Mouse (Mus musculus): ENCODE measurements around the gene Scrt2.
"Not testable (repeated sequence)": the region's sequence is repeated elsewhere in the genome, so short reads cannot be mapped to it uniquely, and the experiment has no call there.

Gene Scrt2

DNA sequence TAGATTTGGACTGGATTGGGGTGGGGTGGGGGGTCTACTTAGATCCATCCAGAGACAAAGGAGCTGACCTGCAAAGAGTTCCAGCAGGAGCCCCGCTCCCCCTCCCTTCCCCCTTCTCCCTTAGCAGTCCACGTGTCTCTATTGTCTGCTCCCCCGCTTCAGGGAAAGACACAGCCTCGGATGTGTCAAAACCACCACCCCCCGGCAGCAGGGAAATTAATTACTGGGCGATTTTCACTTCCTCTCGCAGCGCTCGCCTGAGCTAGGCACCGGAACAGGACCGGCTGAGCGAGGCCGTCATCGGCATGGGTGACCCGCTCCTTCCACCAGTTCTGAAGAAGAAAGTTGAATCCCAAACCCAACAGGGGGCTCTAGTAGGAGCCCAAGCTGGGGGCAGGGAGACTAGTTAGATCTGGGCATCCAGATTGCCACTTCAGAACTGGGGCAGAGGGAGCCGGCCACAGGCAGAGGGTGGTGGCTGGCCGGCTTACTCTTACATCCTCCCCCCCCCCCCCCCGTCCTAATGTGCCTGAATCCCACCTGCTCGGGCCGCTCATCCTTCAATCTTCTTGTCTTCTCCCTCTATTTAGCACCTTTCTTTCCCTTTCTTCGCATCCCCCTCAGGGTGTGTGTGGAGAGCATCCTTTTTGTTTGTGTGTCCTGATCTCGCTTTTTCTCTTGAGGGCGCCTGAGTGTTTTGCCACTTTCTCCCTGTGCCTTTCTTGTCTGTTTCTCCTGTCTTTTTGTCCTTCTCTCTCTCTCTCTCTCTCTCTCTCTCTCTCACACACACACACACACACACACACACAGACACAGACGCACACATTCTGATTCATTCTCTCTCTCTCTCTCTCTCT, at the start of gene Scrt2:
Gene Scrt2, plus strand, starts transcription at position 845 of the 857 bp plus-strand sequence.
- DNase-seq (ENCODE audit: low read depth), result no peak

DNA sequence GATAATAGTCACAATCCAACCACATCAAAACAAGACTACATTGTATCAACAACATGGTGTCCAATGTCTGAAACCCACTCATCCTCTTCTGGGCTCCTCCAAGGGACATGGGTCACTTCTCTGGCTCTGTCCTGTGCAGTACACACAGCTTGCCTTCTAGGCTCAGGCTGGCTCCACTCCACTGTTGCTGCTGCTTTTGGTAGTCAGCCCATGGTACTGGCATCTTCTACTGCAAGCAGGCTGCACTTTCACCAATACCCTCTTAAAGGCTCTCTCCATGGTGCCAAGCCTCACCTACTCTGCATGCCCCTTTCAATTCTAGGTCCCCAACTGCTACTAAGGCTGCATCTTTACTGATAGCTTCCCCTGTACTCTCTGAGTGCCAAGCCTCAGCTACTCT, 41.2 kb upstream of the Scrt2 start:
- no peak for DNase-seq (ENCODE audit: low read depth)

DNA sequence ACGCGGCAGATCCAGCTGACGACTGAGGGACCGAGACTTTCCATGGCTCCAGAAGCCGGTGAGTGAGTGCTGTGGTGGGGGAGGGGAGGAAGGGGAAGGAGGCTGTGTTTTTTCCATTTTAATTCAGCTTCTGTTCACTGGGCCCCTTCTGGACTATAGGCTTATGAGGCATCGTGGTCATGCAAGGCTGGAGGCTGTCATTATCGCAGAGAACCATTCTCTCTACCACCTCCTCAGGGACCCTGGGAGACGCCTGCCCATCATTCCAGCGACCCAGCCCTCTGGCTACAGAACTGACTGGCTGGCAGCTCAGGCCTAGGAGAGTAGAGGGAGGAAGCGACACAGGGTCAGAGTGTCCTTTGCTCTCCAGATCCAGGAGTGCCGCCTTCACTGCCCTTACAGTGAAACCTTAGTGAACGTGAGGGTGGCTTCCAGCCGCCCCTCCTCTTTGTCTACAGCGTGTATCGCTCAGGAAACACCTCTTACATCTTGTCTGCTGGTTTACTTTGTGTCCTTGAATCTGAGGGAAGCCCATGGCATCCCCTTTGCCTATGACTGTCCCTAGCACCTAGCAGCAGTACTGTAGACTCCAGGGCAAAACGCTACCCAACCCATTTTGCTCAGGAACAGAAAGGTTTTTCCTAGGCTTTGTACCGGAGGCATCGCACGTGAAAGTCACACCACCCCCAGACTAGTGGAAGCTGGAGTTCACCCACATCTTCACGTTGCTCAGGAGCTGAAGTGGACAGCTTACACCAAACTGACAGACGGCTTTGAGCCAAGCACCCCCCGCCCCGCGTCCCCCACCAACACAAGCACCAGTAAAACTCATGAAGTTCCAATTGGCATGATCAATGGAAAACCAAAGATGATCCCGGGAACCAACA, 34.0 kb upstream of the Scrt2 start:
- DNase-seq (ENCODE audit: low read depth), result no peak

DNA sequence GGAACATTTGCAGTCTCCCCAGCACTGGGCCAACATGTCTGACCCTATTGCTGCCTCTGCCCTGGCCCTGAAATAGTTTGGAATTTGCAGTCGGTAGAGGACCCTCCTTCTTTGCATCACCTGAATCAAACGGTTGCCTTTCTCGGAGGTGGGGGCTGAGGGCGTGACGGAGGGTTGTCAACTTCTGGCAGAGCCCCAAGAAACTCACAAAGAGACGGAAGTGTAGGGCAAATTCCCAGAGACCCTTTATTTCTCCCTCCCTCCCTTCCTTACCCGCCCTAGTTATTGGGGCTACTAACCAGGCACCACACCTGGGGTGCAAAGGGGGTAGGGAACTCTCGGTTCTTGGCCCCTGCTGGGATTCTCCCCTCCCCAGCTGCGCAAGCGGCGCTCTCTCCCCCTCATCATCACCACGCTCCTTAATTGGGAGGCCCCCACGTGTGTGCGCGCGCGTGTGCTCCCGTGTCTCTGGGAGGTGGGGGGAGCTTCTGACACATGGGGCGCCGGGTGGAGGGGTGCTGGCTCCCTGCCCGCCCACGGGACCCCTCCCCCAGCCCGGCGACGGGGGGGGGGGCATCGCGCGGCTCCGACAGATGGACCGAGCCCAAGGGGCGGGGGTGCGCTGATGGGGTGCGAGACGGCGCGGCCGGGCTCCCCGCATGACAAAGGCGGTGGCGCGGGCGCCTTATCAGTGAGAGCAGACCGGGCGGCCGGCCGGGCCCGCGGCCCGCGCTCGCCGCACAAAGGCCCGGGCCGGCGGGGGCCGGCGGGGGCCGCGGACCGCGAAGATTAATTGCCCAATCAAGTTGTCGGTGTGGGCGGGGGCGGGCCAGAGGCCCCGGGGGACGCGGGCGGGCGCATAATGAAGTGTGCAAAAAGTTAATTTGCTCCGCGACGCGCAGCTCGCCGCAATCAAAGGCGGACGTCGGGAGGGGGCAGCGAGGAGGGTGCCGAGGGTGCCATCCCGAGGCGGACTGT, 33.0 kb upstream of the Scrt2 start:
- DNase-seq (ENCODE audit: low read depth), result no peak

DNA sequence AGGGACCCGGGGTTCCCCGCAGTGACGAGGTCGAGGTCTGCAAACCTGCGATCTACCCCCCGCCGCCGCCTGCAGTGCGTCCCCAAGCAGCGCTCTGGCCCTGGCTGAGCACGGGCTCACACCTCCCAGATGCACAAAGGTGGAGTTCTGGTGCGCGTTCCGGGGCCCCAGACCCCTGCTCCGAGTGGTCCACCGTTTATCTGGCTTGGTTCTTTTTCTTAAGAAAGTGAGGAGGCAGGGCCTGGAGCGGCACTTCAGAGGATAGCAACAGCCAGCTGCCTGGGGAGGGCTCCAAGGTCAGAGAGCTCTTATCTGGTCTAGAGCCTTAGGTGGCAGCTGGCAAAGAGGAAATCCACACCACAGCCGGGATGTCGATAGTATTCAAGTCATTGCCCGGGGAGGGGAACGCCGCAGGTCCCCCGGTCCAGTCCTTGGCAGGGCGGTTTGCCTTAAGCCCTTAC, 32.3 kb upstream of the Scrt2 start:
- DNase-seq (ENCODE audit: low read depth), result no peak

DNA sequence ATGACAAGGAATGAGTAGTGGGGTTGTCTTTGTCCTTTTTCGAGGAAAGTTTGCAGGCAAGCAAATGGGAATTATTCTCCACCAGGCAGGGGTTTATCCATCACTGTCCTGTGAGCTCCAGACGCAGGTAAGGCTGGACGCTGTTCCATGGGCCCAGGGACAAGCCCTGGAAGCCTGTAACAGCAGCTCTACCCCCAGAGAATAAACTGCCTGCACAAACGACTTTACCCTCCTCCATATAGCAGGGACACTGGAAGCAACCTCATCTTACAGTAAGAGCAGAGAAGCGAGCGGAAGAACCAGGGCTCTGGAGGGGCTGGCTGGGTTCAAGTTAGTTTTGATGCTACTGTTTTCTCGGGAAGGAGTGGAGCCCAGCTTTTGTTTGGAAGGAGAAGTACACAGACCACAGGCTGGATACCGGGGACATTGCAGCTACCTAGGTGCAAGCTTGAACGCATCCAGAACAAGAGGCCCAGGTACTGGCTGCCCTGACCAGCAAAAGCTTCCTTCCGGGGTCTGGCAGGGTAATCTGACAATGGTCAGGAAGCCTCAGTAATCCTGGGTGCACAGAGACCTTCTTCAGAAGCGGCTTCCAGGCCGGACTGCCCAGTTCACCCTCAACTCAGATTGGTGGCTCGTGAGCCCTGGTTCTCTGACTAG, 31.6 kb upstream of the Scrt2 start:
- DNase-seq (ENCODE audit: low read depth), result no peak

DNA sequence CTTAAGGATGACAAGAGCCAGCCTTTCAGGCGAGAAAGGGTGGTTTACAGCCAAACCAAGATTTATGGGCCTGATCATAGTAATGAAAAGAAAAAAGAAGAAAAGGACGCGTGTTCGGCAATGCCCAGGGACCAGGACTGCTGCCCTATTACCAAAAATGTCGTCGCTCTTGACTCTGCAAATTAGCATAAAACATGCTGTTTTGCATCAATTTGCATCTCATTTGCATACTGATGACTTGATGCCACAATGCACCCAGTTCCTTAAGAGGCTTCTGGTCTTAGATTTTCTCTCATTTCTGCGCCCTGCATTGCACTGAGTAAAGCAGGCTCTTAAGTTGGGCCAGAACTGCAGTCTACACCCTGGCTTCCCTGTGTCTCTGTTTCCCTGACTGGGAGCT, 31.0 kb upstream of the Scrt2 start:
- DNase-seq (ENCODE audit: low read depth), result no peak

DNA sequence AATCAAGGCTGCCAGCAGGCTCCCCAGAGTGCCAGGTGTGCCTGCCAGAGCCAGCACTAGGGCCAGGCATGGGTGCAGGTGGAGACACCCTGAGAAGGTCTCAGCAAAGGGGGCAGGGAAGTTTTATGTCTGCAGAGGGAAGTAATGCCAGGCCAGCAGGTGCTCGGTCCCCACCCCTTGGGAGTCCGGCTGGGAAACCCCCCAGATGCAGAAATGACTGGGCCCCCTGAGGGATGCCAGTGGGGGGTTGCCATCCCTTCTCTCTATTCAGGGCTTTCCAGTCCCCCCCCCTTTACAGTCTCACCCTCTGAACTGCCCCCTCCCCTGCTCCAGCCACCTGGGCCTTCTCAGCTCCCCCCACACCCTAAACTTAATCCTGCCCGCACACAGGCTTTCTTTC, 29.3 kb upstream of the Scrt2 start:
- DNase-seq (ENCODE audit: low read depth), result no peak

DNA sequence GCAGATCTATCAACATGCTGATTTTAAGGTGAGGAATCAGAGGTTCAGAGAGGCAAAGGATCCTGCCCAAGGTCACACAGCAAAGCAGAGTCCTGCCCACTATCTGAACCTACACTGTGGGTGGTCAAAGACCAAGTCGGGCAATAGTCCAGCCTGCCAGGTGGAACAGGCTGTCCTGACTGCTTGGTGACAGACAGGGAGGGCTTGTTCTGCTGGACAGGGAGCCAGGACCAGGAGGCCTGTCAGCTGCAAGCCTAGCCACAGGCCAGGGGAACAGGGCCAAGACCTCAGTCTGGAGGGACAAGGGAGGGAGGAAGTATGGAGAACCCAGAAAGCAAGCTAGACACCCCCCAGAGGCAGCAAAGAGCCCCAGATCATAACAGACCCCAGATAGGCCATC, 25.9 kb upstream of the Scrt2 start:
- no peak for DNase-seq (ENCODE audit: low read depth)

DNA sequence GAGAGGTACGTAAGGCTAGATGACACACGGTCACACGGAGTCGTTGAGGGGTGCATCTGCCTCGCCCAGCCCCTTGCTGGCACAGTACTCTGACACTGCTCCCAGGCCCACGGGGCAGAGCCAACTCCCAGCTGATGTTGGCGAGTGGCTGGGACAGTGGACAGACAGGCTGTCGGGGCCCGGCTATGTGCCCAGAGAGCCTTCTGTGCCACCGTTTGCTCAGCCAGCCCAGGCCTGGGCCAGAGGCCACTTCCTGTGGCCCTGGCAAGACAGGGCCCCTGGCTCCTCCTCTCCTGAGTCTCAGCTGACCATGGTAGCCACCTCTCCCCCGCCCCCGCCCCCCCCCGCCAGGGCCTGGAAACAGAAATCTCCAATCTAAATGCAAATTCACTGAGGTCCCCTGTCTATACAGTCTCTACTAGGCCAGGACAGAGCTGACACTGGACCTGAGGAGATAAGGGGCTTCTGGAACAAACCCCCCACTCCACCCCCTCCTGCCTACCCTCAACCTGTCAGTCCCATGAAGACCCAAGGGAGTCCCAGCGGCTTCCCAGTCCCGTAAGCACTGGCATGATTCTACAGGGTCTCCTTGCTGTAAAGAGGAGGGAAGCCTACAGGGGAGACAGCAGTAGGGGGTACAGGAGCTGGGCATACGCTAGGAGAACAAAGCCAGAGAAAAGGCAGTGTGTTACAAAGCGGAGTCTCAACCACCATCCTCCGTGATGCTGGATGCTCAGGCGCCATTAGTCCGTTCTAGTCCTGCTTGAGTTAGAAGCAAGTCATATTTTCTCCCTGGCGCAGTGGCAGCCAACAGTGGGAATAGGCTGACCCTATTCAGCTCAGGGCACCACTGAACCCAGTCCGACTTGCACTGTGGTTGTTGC, 24.7 kb upstream of the Scrt2 start:
- DNase-seq (ENCODE audit: low read depth), result no peak

DNA sequence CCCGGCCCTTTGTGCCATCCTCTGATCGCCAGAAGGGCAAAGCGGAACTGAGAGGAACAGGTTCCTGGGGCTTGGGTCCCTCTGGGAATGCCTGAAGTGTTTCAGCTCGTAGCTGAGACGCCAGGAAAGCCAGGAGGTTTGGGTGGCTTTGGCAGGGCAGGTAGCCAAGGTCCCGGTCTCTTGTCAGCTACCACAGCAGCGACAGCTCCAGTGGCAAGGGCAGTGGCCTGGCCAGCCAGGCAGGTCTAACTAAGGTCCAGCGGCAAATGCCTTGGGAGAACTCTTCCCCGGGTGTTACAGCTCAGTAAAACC, 24.1 kb upstream of the Scrt2 start:
- DNase-seq (ENCODE audit: low read depth), result no peak

DNA sequence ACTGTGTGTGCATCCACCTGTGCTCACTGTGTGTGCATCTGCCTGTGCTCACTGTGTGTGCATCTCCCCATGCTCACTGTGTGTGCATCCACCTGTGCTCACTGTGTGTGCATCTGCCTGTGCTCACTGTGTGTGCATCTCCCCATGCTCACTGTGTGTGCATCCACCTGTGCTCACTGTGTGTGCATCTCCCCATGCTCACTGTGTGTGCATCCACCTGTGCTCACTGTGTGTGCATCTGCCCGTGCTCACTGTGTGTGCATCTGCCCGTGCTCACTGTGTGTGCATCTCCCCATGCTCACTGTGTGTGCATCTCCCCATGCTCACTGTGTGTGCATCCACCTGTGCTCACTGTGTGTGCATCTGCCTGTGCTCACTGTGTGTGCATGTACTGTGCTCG, 18.5 kb upstream of the Scrt2 start:
- not testable (repeated sequence) for DNase-seq (ENCODE audit: low read depth)

DNA sequence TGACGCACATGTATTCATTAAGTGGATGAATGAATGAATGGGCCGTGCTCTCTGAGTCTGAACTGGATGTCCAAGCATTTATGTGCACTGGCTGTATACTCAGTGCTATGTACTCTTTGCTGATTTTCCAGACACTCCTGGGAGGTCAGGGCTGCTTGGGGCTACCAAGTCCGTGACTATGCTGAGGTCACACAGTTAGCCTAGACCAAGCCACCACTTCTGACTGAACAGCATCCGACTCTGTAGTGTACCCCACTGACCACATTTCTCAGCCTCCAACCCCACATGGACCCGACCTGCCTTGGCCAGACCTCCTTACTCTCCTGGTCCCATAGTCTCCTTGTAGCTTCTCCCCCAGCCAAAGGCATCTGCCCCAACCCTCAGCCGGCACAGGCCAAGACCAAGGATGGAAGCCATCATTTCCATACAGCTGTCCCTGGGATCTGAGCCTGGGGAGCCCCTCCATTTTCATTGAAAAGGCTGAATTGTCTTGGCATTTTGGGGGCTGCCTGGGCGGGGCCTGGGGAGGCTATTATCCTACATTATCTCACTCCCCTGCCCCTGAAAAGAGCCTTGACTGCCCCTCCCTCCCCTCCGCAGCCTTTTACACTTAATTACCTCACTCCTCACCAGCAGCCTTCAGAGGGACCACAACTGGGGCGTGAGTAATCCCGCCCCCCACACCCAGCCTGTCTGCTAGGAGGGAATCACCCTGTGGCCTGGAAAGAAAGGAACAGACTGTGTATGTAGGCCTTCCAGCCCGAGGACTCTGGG, 12.5 kb upstream of the Scrt2 start:
- no peak for DNase-seq (ENCODE audit: low read depth)

DNA sequence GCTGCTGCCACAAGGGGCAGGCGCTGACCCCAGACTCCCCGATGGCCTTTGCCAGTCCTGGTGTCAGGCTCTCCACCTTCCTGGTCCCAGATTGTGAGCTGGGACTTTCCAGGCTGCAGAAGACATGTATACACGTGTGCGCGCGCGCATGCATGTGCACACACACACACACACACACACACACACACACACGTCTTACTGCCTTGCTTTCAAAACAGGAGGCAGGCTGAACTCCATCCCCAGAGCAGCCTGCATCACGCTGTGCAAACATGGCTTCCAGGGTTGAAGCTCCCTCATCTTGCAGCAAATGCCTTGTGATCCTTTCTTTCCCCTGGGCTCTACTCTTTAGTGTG, 11.9 kb upstream of the Scrt2 start:
- no peak for DNase-seq (ENCODE audit: low read depth)

DNA sequence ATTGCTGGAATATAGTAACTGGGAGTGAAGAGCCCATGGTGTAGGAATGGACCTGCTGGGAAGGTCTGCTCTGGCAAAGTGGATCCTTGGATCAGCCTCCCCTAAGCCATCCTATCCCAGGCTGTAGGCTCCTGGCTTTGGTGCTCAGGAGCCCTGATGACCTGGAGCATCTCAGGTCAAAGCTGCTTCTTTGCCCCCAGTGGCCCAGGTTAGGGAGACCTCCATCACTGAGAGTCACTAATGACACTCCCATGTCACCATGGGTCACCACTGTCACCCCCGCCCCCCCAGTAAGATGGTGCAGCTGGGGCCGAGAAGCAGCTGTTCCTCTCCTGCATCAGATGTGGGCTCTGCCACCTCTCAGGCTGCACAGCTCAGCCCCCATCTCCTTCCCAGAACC, 11.4 kb upstream of the Scrt2 start:
- no peak for DNase-seq (ENCODE audit: low read depth)

DNA sequence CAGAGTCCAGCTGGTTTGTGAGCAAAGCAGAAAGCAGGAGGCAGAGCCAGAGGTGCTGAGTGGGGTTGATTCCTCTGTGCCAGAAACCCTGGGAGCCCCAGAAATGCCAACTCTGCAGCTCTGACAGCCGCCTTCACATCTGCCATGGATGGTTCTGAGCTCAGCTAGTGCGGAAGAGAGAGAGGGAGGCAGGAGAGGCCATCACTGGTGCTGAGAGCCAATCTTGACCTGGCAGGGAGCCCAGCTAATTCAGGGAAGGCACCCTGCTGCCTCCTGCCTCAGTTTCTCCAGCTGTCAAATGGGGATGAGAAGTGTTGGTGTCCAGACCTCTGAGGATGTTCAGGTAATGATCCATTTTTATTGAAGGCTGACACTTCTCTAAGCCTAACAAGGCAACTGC, 6.8 kb upstream of the Scrt2 start:
- no peak for DNase-seq (ENCODE audit: low read depth)

DNA sequence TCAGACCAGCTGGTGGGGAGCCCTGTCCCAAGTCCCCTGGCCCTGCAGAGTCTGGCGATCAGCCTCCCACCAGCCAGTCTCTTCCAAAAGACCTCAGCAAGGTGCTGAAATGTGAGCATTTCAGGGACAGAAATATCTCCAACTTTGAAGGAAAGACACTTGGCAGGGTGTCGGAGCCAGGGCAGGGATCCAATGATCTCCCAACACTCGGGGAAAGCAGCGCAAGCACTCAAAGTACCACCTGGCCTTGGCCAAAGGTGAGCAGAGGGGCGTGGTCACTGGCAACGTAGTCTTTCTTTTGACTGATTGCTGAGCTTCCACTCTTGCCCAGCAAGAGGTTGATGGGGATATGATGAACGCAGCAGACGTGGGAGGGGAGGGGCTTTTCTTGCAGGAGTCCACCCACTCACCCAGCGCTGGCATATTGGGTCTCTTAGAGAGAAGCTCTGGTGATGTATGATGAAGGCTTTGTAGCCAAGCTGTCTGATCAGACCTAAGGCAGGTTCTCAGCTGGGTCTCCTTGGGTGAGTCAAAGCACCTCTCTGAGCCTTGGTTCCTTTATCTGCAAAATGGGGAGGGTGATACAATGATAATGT, 5.9 kb upstream of the Scrt2 start:
- no peak for DNase-seq (ENCODE audit: low read depth)

DNA sequence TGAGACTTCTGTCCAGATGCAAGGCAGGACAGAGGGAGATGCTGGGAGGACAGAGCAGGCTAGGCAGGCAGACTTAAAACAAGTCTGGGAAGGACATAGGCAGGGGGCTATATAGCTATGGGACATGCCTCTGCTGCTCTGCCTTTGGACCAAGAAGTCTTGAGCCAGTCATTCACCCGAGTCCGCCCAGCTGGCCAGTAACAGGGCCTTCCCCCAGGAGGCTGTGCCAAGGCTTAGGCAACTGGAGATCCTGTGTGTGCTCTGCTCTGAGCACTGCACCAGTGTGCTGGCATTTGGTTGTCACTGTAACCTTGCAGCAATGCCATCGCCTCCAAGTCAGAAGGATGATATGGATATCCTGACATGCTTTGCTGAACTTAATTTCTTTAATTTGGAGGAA, 4.0 kb upstream of the Scrt2 start:
- DNase-seq (ENCODE audit: low read depth), result no peak

DNA sequence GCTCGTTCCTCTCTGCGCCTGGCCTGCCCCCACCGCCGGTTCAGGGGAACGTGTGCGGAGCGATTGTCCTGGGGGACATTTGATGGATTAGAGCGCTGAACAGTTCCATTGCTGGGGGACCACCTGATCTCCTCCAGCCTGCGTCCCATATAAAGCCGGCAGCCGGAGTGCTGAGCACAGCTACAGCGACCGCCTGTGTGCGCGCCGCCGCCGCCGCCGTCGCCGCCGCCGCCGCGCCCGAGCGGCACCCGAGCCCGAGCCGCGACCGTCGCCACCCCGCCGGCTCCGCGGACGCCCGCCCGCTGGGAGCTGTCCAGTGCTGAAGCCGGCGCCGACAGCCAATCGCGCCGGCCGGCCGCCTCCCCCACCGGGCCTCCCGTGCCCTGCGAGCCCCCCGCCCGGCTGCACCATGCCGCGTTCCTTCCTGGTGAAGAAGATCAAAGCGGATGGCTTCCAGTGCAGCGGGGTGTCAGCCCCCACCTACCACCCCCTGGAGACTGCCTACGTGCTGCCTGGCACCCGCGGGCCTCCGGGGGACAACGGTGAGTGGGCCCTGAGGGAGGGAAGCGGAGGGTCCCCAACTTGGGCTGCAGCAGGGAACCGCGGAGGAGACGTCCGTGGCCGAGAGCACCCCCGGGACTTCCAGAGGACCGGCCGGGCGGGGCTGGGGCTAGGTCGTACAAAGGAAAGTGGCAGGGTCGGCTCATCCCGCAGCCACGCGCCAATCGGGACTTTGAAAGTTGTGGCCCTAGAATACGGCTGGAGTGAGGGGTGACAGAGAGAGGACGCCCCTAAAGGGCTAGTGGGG, 516 bp downstream of the Scrt2 start:
- DNase-seq (ENCODE audit: low read depth), result peak; percentile 47

Data from c-Kit-positive CD71-negative TER-119-negative erythroid progenitor cells, embryonic 14.5 days (primary cell).